Mouse (Mus musculus): ENCODE data around the gene Prex1.

- no peak for TF ChIP-seq POLR2A (IDR thresholded peaks at IDR 0.05; ENCODE audit: borderline replicate concordance, control insufficient read depth, low read depth, low read length)
- no peak for TF ChIP-seq CTCF (IDR thresholded peaks at IDR 0.05; ENCODE audit: control insufficient read depth, insufficient read depth, low read length)
Observed at GRCm38 (mm10) chr2:166716067-166716466, 2.4 kb upstream of the Prex1 start.

Data from bone marrow, adult 2 months (tissue).